Mouse (Mus musculus) gastrocnemius, adult 2 months (tissue): ENCODE data around the gene Psmb5. TPM values are rescaled to one million over a fixed set of nuclear protein-coding genes. Genes with fewer than 3 reads are reported as not detected.

Source experiments
- DNase-seq: peaks from one replicate; pipeline ENCODE4 v3.0.0; 2022
- H3K27ac ChIP-seq: fragments of 200-600 bp; 2 replicates; pipeline ENCODE4 v1.8.1; 2022; ENCODE audit warnings: mild to moderate bottlenecking
- H3K4me3 ChIP-seq: fragments of 200-600 bp; 2 replicates; pipeline ENCODE4 v1.8.1; 2022; ENCODE audit warnings: mild to moderate bottlenecking, moderate library complexity
- CTCF ChIP-seq: fragments of 200-600 bp; IDR thresholded peaks from 2 replicates; pipeline ENCODE4 v1.8.1; 2022; ENCODE audit warnings: antibody characterized with exemption, mild to moderate bottlenecking, moderate library complexity
- intact Hi-C: fragments of 180-260 bp; cut with DNase I; formaldehyde crosslinking; loops from one replicate; pipeline ENCODE4 v1.15.1; 2025
- total RNA-seq, 2 experiments: library from RNA; stranded (reverse); gene quantifications; 2 replicates each; pipeline ENCODE4 v1.2.3; 2021

The Psmb5 gene
- total RNA-seq, 2 experiments from 2014 or later = 161 to 172 TPM

- DNase-seq = no peak
- no peak overlapping the region for H3K4me3 ChIP-seq
- no peak overlapping the region for H3K27ac ChIP-seq
- TF ChIP-seq CTCF = no peak
- intact Hi-C loops = loop anchor here (2.0 to 10.0 kb wide), 3 partner anchors 61 to 418 kb away; no protein-coding TSS in a partner anchor
Observed at GRCm38 (mm10) chr14:54643011-54643410, 25.2 kb upstream of the Psmb5 start.

DNA sequence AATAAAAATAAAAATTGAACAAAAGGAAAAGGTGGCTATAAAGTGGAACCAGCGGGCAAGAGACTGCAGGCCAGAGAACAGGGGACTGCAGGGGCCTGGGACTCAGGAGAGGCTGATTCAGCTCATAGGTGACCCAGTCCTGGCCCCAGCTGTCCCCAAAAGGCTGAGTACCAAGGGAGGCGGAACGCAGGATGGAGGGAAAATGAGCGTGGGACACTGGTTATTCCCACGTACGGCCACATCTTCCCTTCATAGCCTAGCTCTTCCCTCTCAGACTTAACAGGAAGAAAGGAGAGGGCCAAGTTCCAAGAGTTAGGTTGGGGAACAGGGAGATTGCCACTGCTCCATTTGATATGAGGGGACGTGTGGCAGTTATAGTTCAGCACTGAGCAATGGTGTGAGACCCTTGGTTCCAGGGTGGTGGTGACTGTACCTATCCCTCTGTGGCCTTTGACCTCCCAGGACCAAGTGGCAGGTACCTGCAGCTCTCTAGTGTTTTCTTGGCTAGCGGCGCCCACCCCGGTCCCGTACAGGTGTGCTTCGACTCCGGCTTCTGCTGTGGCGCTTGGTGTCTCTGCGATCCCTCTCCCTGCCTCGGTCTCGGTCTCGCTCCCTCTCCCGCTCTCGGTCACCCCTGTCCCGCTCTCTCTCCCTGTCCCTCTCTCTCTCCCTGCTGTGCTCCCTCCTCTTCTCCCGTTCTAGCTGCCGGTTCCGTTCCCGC is 24.6 kb upstream of the Psmb5 start:
- no peak for DNase-seq
- intact Hi-C loops = loop anchor here (2.0 to 10.0 kb wide), 3 partner anchors 60 to 418 kb away; no protein-coding TSS in a partner anchor
- H3K27ac ChIP-seq = no peak overlapping the region
- no peak for TF ChIP-seq CTCF
- H3K4me3 ChIP-seq = no peak overlapping the region

GRCm38 (mm10) chr14:54641305-54641969 is 23.6 kb upstream of the Psmb5 start, which contains the start of gene Cdh24:
Cdh24 (minus strand) TSS chr14:54641364.
- peak; percentile 85 for TF ChIP-seq CTCF
- H3K27ac ChIP-seq = peak within 1 kb of the TSS; percentile 4; the same call in 1 of the 2 replicates
- intact Hi-C loops = loop anchor here (5.0 to 10.0 kb wide), 2 partner anchors 59 to 417 kb away; no protein-coding TSS in a partner anchor

GRCm38 (mm10) chr14:54640946-54641304 is 23.1 kb upstream of the Psmb5 start, which contains the start of gene Gm17606:
Gm17606 (plus strand) TSS chr14:54640952.
- DNase-seq = no peak
- intact Hi-C loops = loop anchor here (5.0 to 10.0 kb wide), 2 partner anchors 59 to 416 kb away; no protein-coding TSS in a partner anchor
- Histone ChIP-seq H3K4me3 (peak within 1 kb of the TSS; percentile 76), H3K27ac (peak within 1 kb of the TSS; percentile 4; the same call in 1 of the 2 replicates)
- no peak for TF ChIP-seq CTCF

More at GRCm38 (mm10) chr14:54641305-54641969, 23.6 kb upstream of the Psmb5 start, which contains the start of gene Cdh24:
- peak within 1 kb of the TSS; percentile 76 for H3K4me3 ChIP-seq
- peak; percentile 91 for DNase-seq

DNA sequence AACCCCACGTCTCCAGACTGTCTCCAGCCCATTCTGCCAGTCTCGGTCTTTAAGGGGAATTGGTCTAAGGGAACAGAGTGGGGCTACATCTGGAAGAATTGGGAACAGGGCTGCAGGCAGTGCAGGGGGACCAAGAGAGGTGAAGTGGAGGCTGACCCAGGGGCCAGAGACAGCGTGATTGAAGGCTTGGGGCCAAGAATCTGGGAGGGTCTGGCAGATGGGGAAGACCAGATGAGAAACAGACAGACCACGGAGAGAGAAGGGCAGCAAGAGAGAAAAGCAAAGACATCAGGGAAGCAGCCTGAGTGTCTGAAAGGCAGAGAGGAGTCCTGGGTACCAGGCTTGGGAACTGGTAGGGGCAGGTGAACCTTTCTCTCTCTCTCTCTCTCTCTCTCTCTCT is 22.3 kb upstream of the Psmb5 start:
- Histone ChIP-seq H3K27ac (no peak overlapping the region), H3K4me3 (no peak overlapping the region)
- intact Hi-C loops = loop anchor here (5.0 to 10.0 kb wide), 2 partner anchors 58 to 415 kb away; no protein-coding TSS in a partner anchor
- TF ChIP-seq CTCF = no peak
- no peak for DNase-seq

GRCm38 (mm10) chr14:54638210-54638609 is 20.4 kb upstream of the Psmb5 start:
- DNase-seq = no peak
- intact Hi-C loops = loop anchor here (5.0 kb wide), 1 partner anchor 111 kb away; no protein-coding TSS in a partner anchor
- H3K4me3 ChIP-seq = no peak overlapping the region
- peak; percentile 6; the same call in 1 of the 2 replicates for TF ChIP-seq CTCF
- H3K27ac ChIP-seq = no peak overlapping the region

- Histone ChIP-seq H3K27ac (no peak overlapping the region), H3K4me3 (no peak overlapping the region)
- intact Hi-C loops = loop anchor here (5.0 kb wide), 1 partner anchor 110 kb away; no protein-coding TSS in a partner anchor
- peak; percentile 51 for DNase-seq
- peak; percentile 82 for TF ChIP-seq CTCF
Observed at GRCm38 (mm10) chr14:54636954-54637353, 19.1 kb upstream of the Psmb5 start.

DNA sequence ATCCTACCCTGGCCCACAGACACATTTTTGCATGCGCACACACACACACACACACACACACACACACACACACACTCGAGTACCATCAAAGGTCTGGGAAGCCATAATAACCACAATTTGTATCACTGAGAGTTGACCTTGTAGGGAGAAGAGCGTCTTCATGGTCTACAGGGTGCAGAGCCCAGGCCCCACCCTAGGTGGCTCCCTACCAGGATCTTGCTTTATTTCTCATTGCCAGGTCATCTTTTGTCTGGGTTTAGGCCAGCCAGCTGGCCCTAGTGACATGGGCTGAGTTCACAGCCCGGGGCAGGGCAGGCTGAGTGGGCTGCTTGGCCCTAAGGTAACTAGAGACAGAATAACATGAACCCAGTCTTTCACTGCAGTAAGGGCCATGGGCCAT is 16.4 kb upstream of the Psmb5 start:
- peak; percentile 3; the same call in 1 of the 2 replicates for TF ChIP-seq CTCF
- Histone ChIP-seq H3K27ac (no peak overlapping the region), H3K4me3 (no peak overlapping the region)
- intact Hi-C loops = no loop called here
- DNase-seq = no peak

GRCm38 (mm10) chr14:54632252-54632651 is 14.4 kb upstream of the Psmb5 start:
- no peak overlapping the region for H3K4me3 ChIP-seq
- intact Hi-C loops = no loop called here
- TF ChIP-seq CTCF = no peak
- H3K27ac ChIP-seq = no peak overlapping the region
- no peak for DNase-seq

- intact Hi-C loops = no loop called here
- no peak overlapping the region for H3K27ac ChIP-seq
- TF ChIP-seq CTCF = no peak
- DNase-seq = no peak
- no peak overlapping the region for H3K4me3 ChIP-seq
Observed at GRCm38 (mm10) chr14:54631240-54631599, 13.4 kb upstream of the Psmb5 start.

- no peak for TF ChIP-seq CTCF
- intact Hi-C loops = no loop called here
- no peak overlapping the region for H3K27ac ChIP-seq
- H3K4me3 ChIP-seq = no peak overlapping the region
- DNase-seq = no peak
Observed at GRCm38 (mm10) chr14:54630583-54631239, 12.9 kb upstream of the Psmb5 start.

DNA sequence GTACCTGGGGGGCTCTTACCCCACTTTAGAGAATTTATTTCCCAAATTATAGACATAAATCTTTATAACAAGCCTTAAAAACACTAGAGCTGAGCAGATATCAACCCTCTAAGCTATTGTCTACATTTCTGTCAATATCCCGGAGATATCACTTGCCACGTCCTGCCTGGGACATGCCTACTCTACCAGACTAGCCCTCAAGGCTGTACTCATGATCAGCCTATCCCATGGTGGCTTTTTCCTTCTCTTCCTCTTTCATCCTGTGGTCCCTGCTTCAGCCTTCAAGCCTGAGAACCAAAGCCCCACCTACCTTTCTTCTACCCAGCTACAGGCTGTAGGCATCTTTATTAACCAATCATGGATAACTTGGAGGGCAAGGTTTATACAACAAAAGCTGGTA is 12.0 kb upstream of the Psmb5 start:
- no peak for DNase-seq
- no peak overlapping the region for H3K27ac ChIP-seq
- intact Hi-C loops = no loop called here
- no peak overlapping the region for H3K4me3 ChIP-seq
- TF ChIP-seq CTCF = no peak
